Mouse (Mus musculus) liver, embryonic 16.5 days (tissue): ENCODE data around the gene Eef1a1. TPM values are rescaled to one million over a fixed set of nuclear protein-coding genes. Genes with fewer than 3 reads are reported as not detected.
A peak's percentile ranks its signal among the peaks of the same experiment; 100 is the strongest.

Experiments
- ATAC-seq: fragments of 200-750 bp; cut with Nextera tagmentation; 2 replicates; pipeline ENCODE4 v1.8.0; 2017; ENCODE audit warnings: low read depth, mild to moderate bottlenecking, moderate number of reproducible peaks, moderate library complexity
- H3K27ac ChIP-seq: fragments of 300-500 bp; sonication (generic); 2 replicates; pipeline ENCODE4 v1.5.1; 2014; ENCODE audit warnings: mild to moderate bottlenecking, low read length
- H3K27me3 ChIP-seq: fragments of 300-500 bp; sonication (generic); 2 replicates; pipeline ENCODE4 v1.6.1; 2014; ENCODE audit warnings: low read depth, low read length, mixed read lengths; ENCODE audit not compliant: control insufficient read depth, insufficient read depth
- H3K36me3 ChIP-seq: fragments of 300-500 bp; sonication (generic); 2 replicates; pipeline ENCODE4 v1.6.1; 2014; ENCODE audit warnings: mild to moderate bottlenecking; ENCODE audit not compliant: control insufficient read depth, insufficient read depth
- H3K4me1 ChIP-seq: fragments of 300-500 bp; sonication (generic); 2 replicates; pipeline ENCODE4 v1.6.1; 2014; ENCODE audit warnings: low read depth, low read length, mixed read lengths; ENCODE audit not compliant: control insufficient read depth
- H3K4me2 ChIP-seq: fragments of 300-500 bp; sonication (generic); 2 replicates; pipeline ENCODE4 v1.6.1; 2014; ENCODE audit warnings: low read depth, low read length, mixed read lengths
- H3K4me3 ChIP-seq: fragments of 300-500 bp; sonication (generic); 2 replicates; pipeline ENCODE4 v1.5.1; 2014; ENCODE audit warnings: low read depth, mild to moderate bottlenecking, low read length
- H3K9ac ChIP-seq: fragments of 300-500 bp; sonication (generic); 2 replicates; pipeline ENCODE4 v1.6.1; 2014; ENCODE audit warnings: low read depth, low read length
- H3K9me3 ChIP-seq: fragments of 300-500 bp; sonication (generic); replicated peaks from 2 replicates; pipeline ENCODE4 v1.6.1; 2016; ENCODE audit warnings: low read length; ENCODE audit not compliant: control insufficient read depth
- WGBS: fragments of 180-500 bp; shearing (Covaris S2); extraction: QIAGEN DNeasy Blood & Tissue Kit; methylation state at CpG from one replicate; pipeline ENCODE4 v1.1.7; 2014; ENCODE audit not compliant: insufficient replicate concordance; 5-methylcytosine and 5-hydroxymethylcytosine counted together
- polyA plus RNA-seq: library from polyadenylated mRNA; unstranded; fragments of >200 nt; fragmentation: Nextera tagmentation; extraction: Ambion mirVana; gene quantifications from 2 replicates; pipeline ENCODE4 v1.2.1, GENCODE M21; 2015

The Eef1a1 gene
- polyA plus RNA-seq, 1 experiment from 2014 or later: 1,873 TPM

- Histone ChIP-seq H3K9ac (no peak overlapping the region), H3K36me3 (no peaks in the 10 kb centered on the region), H3K4me1 (peaks cover 19% of the 10 kb centered on the region), H3K4me3 (no peak overlapping the region), H3K27ac (no peak overlapping the region), H3K4me2 (no peak overlapping the region), H3K27me3 (no peaks in the 10 kb centered on the region), H3K9me3 (no peaks in the 10 kb centered on the region)
- no peak for ATAC-seq
- WGBS: 66% methylated on average over 4 of the region's 4 CpGs
These were observed 25.7 kb upstream of the Eef1a1 start for GRCm38 (mm10) chr9:78514681-78515080.

DNA sequence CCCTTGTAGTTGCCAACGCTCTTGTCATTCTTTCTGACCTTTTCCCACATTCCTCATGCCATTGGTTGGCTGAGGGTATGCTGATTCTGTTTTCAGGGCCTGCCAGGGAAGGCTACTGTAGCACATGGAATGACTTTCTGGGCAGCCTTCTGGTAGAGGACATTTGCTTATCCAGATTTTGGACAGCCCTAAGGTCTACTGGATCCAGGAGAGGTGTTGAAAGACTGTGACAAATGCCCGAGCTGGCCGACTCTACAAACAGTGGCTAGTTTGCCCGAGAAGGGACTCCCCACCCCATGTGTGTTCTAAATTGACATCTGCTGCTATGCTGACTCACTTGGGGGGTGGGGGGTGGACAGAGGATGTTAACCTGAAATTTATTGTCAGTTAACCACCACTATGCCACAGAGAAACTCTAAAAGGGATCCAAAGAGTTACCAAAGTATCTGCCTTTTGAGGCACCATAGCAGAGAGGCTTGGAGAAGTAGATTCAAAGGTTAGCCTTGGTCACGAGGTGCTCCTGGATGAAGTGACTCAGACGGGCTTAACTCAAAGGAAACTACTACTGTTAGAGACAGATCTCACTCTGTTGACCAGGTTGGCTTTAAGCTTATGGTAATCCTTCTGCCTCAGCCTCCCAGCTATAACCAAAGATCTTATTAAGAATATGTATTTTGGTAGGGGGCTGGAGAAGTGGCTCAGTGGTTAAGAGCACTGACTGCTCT lies 25.0 kb upstream of the Eef1a1 start:
- Histone ChIP-seq H3K27ac (no peak overlapping the region), H3K27me3 (no peaks in the 10 kb centered on the region), H3K4me2 (no peak overlapping the region), H3K9ac (no peak overlapping the region), H3K4me3 (no peak overlapping the region), H3K36me3 (no peaks in the 10 kb centered on the region), H3K9me3 (no peaks in the 10 kb centered on the region), H3K4me1 (peaks cover 19% of the 10 kb centered on the region)
- ATAC-seq: no peak
- 41% methylated on average over 6 of the region's 6 CpGs for WGBS

GRCm38 (mm10) chr9:78511705-78512104 lies 22.8 kb upstream of the Eef1a1 start:
- H3K4me2 ChIP-seq: no peak overlapping the region
- 77% methylated on average over 5 of the region's 5 CpGs for WGBS
- ATAC-seq: no peak
- H3K9me3 ChIP-seq: no peaks in the 10 kb centered on the region
- no peak overlapping the region for H3K9ac ChIP-seq
- no peaks in the 10 kb centered on the region for H3K36me3 ChIP-seq
- H3K4me1 ChIP-seq: peaks cover 15% of the 10 kb centered on the region
- H3K27ac ChIP-seq: no peak overlapping the region
- H3K27me3 ChIP-seq: no peaks in the 10 kb centered on the region
- H3K4me3 ChIP-seq: no peak overlapping the region

- no peak overlapping the region for H3K4me2 ChIP-seq
- H3K27me3 ChIP-seq: no peaks in the 10 kb centered on the region
- H3K4me1 ChIP-seq: peaks cover 9% of the 10 kb centered on the region
- H3K4me3 ChIP-seq: no peak overlapping the region
- H3K9ac ChIP-seq: no peak overlapping the region
- H3K27ac ChIP-seq: no peak overlapping the region
- WGBS: 67% methylated on average over 16 of the region's 16 CpGs
- no peaks in the 10 kb centered on the region for H3K36me3 ChIP-seq
- H3K9me3 ChIP-seq: no peaks in the 10 kb centered on the region
- no peak for ATAC-seq
These were observed 19.3 kb upstream of the Eef1a1 start for GRCm38 (mm10) chr9:78508106-78508786.

- Histone ChIP-seq H3K27ac (peak overlapping the region; percentile 83), H3K9ac (peak overlapping the region; percentile 53; the same call in 1 of the 2 replicates), H3K27me3 (no peaks in the 10 kb centered on the region), H3K4me3 (peak overlapping the region; percentile 31), H3K9me3 (no peaks in the 10 kb centered on the region), H3K36me3 (no peaks in the 10 kb centered on the region), H3K4me1 (peaks cover 11% of the 10 kb centered on the region), H3K4me2 (peak overlapping the region; percentile 41)
- WGBS: 57% methylated on average over 6 of the region's 7 CpGs
- ATAC-seq: no peak; the same call in 1 of the 2 replicates
These were observed 17.7 kb upstream of the Eef1a1 start for GRCm38 (mm10) chr9:78506722-78507077.

DNA sequence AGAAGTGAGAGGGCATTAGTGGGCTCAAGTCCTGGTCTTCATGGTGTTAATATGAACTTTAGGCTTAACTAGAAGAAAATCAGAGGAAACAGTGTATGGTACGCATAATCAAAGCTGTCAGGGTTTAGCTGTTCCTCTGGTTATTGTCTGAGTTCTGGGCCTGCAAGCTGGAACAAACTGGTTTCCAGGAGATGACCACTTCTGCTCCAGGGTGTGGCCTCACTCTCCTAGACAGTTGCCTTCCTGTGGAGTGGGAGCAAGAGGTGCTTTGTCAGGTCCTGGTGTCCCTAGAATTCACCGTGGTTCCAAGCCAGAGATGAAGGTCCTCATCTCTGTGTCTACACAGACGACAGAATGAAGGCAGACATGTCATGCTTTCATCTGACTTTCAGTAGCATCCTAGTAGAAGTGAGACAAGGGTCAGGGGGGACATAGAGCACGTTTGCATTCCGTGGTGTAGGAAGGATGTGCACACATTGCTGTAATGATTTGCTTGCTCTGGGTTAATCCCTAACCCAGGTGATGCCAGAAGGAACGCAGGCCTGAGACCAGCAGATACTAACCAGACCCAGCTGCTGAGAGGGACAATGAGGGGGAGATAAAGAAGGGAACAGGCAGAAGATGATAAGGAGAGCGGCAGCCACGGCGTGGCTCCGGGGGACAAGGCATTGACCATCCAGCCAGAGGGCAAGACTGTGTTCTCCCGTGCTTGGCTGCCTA lies 17.2 kb upstream of the Eef1a1 start:
- H3K9me3 ChIP-seq: no peaks in the 10 kb centered on the region
- 24% methylated on average over 11 of the region's 11 CpGs for WGBS
- no peaks in the 10 kb centered on the region for H3K36me3 ChIP-seq
- H3K4me1 ChIP-seq: peaks cover 11% of the 10 kb centered on the region
- no peaks in the 10 kb centered on the region for H3K27me3 ChIP-seq
- ATAC-seq: peak; percentile 97
- peak overlapping the region; percentile 83 for H3K27ac ChIP-seq
- H3K9ac ChIP-seq: peak overlapping the region; percentile 53; the same call in 1 of the 2 replicates
- peak overlapping the region; percentile 31 for H3K4me3 ChIP-seq
- H3K4me2 ChIP-seq: peak overlapping the region; percentile 41

GRCm38 (mm10) chr9:78505223-78505622 lies 16.3 kb upstream of the Eef1a1 start:
- Histone ChIP-seq H3K4me3 (no peak overlapping the region), H3K4me1 (peaks cover 11% of the 10 kb centered on the region), H3K27ac (no peak overlapping the region), H3K9ac (no peak overlapping the region), H3K36me3 (no peaks in the 10 kb centered on the region), H3K4me2 (no peak overlapping the region), H3K27me3 (no peaks in the 10 kb centered on the region), H3K9me3 (no peaks in the 10 kb centered on the region)
- WGBS: 73% methylated on average over 6 of the region's 6 CpGs
- ATAC-seq: no peak

DNA sequence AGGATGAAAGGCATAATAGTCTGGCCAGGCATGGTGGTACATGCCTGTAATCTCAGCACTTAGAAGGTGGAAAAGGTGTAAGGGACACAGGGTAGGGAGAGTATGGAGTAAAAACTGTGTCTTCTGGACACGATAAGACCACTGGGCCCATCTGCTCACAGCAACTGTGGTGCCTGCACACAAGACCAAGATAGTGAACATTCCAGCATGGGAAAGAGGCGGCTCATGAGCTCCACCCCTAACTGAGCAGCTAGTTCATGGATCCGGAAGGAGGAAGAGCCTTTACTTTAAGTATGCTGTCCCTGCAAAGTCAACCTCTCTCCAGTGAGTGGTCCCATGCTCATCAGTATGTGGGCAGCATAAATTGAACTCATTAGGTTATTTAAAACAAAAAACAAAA lies 15.7 kb upstream of the Eef1a1 start:
- Histone ChIP-seq H3K9ac (no peak overlapping the region), H3K36me3 (no peaks in the 10 kb centered on the region), H3K4me3 (no peak overlapping the region), H3K27ac (no peak overlapping the region), H3K9me3 (no peaks in the 10 kb centered on the region), H3K4me1 (peaks cover 11% of the 10 kb centered on the region), H3K4me2 (no peak overlapping the region), H3K27me3 (no peaks in the 10 kb centered on the region)
- 57% methylated on average over 3 of the region's 3 CpGs for WGBS
- no peak for ATAC-seq

DNA sequence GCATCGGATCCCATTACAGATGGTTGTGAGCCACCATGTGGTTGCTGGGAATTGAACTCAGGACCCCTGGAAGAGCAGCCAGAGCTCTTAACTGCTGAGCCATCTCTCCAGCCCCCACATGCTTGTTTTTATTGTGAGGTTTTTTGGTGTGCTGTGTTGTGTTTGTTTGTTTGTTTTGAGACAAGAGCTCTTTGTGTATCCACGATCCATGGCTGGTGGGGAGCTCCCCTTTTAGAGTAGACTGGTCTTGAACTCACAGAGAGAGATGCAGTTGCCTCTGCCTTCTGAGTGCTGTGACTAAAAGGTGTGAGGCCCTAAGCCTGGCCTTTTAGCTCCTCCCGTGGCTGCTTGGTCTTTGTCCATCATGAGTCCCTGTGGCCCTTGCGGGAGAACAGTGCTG lies 15.2 kb upstream of the Eef1a1 start:
- H3K27ac ChIP-seq: no peak overlapping the region
- no peak for ATAC-seq
- no peaks in the 10 kb centered on the region for H3K36me3 ChIP-seq
- no peaks in the 10 kb centered on the region for H3K9me3 ChIP-seq
- no peak overlapping the region for H3K9ac ChIP-seq
- no peak overlapping the region for H3K4me2 ChIP-seq
- WGBS: 54% methylated on average over 4 of the region's 4 CpGs
- no peak overlapping the region for H3K4me3 ChIP-seq
- H3K27me3 ChIP-seq: no peaks in the 10 kb centered on the region
- peaks cover 11% of the 10 kb centered on the region for H3K4me1 ChIP-seq
